Mouse (Mus musculus): ENCODE measurements around the gene Bcat1. TPM values are rescaled to one million over a fixed set of nuclear protein-coding genes. Genes with fewer than 3 reads are reported as not detected.

The Bcat1 gene
- total RNA-seq (2023): 1 to 10 TPM in 1 of 2 experiments, under 1 TPM in 1; 0.24 to 2.3 TPM

DNA sequence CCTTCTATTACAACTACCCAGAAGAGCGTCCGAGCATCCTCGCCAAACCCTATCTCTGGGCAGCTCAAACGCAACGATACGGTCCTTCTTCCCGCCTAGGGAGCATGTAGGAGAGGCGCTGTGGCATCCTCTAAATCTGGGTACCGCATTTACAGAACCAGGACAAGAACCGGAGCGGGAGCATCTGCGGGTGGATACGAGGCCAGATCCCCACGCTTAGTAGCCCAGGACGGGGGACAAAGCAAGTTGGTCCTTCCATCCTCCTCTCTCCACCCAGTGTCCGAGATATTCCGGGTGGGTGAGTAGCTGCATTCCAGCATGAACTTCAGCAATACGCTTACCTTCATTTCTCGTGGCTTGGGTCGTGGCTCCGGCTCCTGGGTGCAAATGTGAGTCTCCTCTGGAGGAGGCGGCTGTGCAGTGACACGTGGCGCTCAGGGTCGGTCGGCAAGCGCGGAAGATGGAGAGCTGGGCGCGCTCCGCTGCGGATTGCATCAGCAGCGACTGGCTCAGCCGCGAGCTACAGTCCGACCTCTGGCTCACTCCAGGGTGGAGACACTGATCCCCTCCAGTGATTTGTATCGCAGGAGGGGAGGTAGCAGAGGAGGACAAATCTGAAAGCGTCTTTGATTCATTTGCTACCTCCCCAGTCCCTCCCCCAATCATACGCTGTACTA, at the start of gene Bcat1:
TSS of gene Bcat1 (minus strand) at position 637 of the 677 bp plus-strand sequence.

DNA sequence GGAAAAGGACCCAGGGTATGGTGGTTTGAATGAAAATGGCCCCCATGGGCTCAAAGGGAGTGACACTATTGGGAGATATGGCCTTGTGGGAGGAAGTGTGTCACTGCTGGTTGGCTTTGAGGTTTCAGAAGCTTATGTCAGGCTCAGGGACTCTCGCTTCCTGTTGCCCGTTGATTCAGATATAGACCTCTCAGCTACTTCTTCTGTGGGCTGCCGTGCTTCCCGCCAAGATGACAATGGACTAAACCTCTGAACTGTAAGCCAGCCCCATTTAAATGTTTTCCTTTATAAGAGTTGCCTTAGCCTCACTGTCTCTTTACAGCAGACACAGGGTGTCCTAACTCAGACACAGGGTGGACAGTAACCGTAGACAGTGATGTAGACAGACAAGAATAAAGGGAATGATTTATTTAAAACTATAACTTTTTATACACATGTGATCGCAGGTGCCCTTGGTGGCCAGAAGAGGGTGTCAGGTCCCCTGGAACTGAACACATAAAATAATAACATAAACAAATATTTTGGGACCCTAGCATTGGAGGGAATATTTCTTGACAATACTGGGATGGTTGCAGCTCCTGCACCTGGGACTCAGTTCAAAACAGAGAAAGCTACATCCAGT, 39.6 kb upstream of the Bcat1 start, which contains the start of gene Lrmp:
TSS of gene Lrmp (plus strand) at position 178 of the 622 bp plus-strand sequence.

Other genes with a start within 250 kb of the Bcat1 start
- 100 to 1,000 TPM; 143 to 144 TPM for gene Lrmp, start 39.5 kb upstream of the Bcat1 start, total RNA-seq (2023)
- gene Casc1, start 134.8 kb upstream of the Bcat1 start, total RNA-seq (2023): under 1 TPM; 0.66 to 0.94 TPM
- 10 to 100 TPM; 17.9 to 18.1 TPM for gene Etfrf1, start 134.9 kb upstream of the Bcat1 start, total RNA-seq (2023)
- 10 to 100 TPM; 53.9 to 59.6 TPM for gene Kras, start 174.1 kb upstream of the Bcat1 start, total RNA-seq (2023)

All from neutrophil, adult 83 days (primary cell).